Mouse (Mus musculus) heart, postnatal 10 days (tissue): Measurements from ENCODE around the gene 1700003E16Rik. TPM values are rescaled to one million over a fixed set of nuclear protein-coding genes. Genes with fewer than 3 reads are reported as not detected.
A peak's percentile ranks its signal among the peaks of the same experiment; 100 is the strongest.

Experiments used
- DNase-seq, 2 experiments: peaks; one replicate each; pipeline ENCODE4 v3.0.0; 2021
- intact Hi-C: fragments of 180-260 bp; cut with DNase I; formaldehyde crosslinking; loops from one replicate; pipeline ENCODE4 v1.15.1; 2025
- total RNA-seq, 2 experiments: library from RNA; stranded (reverse); gene quantifications; 2 replicates each; pipeline ENCODE4 v1.2.3; 2021

The 1700003E16Rik gene
- total RNA-seq, 2 experiments from 2014 or later = 0.12 TPM; not detected in 1

DNA sequence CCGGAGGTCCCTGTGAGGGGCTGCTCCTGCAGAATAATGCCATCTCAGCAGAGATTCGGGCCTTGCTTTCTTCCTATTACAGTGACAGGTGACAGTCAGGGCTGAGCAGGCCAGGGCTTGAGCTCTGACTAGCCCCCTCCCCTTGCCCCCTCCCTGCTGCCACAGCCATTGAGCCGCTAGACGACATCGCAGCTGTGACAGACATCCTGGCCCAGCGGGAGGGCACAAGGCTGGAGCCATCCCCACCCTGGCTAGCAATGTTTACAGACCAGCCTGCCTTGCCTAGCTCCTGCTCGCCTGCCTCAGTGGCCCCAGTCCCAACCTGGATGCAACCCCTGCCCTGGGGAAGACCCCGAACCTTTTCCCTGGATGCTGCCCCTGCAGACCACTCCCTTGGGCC lies 4.5 kb upstream of the 1700003E16Rik start:
- intact Hi-C loops = no loop called here
- DNase-seq = no peak

DNA sequence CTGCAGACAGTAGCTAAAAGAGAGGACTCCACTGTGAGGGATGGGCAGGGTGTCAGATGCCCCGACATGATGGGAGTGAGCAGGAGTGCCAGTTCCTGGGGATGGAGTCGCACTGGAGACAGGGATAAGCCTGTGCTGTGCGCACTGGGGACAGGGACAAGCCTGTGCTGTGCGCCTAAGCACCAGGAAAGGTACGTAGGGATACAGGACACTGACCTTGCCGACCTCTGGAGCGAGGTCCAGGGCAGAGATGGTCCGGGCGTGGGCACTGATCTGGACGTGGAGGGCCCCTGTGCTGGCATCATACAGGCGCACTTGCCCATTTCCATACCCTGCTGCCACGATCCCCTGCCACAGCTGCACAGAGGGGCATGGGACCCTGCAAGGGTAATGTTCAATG lies 3.2 kb upstream of the 1700003E16Rik start:
- DNase-seq = no peak
- intact Hi-C loops = no loop called here

DNA sequence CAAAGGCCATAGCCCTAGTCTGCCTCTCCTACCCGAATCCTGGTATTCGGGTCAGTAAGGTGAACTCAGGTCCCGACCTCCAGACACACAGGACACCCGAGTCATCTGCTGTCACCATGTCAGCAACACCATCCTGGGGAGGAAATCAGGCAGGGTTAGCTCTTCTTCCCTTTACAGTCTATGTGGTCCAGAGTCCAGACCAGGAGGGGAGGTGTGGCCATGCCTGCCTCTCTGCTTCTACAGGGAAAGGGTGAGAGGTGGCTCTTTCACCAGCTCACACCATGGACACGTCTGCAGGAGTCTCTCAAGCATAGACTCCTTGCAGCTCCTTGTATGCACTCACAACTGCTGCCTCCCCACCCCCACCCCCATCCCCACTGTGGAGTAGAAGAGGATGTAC lies 2.7 kb upstream of the 1700003E16Rik start:
- no peak for DNase-seq
- intact Hi-C loops = no loop called here

DNA sequence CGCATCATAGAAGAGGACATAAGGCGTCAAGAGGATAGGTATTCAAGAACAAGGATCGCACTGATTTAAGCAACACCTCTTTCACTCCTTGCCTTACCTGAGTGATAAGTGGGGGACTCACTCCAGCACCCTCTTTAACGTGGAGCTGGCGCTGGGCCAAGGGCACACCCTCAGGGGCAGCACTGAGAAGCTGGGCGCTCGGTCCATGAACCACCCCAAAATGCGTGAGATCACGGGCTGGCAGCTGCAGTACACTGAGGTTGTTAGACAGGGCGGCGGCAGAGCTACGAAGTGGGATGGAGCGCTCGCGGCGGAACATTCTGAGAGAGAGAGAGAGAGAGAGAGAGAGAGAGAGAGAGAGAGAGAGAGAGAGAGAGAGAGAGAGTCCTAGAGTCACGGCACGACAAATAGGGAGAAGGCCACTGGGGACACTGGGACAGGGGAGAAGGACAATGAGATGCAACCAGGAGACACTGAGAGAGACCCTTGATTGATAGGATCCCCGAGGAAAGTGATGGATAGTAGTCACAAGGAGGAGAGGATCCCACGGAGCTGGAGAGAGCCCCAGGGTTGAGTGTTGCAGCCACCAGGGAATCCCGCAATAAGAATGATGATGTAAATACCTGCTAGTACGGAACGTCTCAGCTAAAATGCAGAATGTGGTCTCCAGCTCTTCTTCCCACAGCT lies 509 bp upstream of the 1700003E16Rik start:
- intact Hi-C loops = loop anchor here (2.0 kb wide), 1 partner anchor 13 kb away; no protein-coding TSS in a partner anchor
- DNase-seq = no peak

DNA sequence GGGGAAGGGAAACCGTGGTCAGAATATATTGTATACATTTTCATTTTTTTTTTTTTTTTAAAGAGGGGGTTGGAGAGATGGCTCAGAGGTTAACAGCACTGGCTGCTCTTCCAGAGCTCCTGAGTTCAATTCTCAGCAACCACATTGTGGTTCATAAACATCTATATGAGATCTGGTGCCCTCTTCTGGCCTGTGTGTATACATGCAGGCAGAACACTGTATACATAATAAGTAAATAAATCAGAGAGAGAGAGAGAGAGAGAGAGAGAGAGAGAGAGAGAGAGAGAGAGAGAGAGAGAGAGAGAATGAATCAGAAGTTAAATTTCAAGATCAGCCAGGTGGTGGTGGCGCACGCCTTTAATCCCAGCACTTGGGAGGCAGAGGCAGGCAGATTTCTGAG lies 3.3 kb downstream of the 1700003E16Rik start:
- DNase-seq = peak; percentile 43 to 60
- intact Hi-C loops = loop anchor here (2.0 kb wide), 1 partner anchor 43 kb away; no protein-coding TSS in a partner anchor

DNA sequence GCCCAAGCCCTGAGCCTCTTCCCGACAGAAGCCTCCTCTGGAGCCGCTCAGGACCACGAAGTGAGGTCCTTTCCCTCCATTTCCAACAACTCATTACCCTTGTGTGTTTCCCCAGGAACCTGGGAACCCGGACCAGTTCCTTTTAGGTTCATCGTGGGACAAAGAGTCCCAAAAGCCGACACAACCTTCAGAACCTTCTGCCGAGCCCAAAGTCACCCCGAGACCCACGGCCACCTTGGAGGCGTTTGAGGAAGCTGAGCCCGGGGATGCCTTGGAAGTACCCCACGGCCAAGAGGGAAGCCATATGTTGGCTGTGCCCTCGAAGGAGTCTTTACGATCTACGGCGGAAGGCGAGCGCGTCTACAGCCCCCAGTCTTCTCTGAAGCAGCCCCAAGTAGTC lies 5.2 kb downstream of the 1700003E16Rik start:
- DNase-seq = no peak
- intact Hi-C loops = loop anchor here (2.0 to 5.0 kb wide), 2 partner anchors 106 to 165 kb away; no protein-coding TSS in a partner anchor

DNA sequence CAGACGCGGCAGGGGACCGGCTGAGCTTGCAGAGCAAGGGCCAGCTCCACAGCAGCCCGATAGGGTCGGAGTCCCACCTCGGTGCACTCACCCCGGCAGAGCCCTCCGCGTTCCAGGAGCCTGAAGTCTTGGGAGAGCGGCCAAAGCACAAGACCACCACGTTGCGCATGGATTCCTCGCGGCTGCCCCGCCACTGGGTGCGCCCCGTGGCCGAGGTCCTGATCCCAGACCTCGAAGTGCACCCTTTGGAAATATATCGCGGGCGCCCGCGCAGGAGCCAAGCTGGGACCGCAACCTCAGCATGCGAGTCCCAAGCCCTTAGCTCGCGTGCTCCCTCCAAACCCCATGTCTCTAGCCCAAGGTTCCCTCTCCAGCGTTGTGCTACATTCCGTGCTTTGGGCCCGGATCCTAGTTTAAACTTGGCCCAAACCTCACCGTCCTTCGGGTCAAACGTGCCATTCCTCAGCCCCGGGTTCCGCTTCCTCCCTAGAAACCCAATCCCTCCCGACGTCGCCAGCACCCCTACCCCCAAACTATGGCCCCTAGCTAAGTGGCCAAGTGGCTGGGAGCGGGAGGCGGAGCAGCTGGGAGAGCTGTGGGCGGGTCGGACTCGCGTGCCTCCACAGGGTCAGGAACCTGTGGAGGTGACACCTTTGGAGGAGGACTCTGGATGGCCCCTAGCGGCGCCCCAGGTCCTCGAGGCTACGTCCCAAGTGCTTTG lies 5.9 kb downstream of the 1700003E16Rik start:
- intact Hi-C loops = loop anchor here (2.0 to 5.0 kb wide), 2 partner anchors 105 to 165 kb away; no protein-coding TSS in a partner anchor

DNA sequence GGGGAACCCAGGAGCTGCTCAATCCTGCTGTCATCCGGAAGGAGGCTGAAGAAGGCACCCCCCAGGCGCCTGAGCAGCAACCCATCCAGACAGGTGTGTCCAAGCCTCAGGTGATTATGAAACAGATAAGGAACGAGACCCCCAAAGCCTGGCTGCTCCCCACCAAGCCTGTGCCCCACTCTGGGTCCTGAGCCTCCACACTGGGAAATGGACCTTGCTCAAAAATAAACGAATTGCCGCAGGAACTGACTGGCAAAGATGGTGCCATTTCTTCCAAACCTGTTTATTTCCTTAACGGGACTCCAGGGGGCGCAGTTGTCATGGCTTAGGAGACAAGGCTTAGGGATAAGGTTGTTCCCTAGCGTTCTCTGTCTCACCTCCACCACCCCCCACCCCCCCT lies 6.5 kb downstream of the 1700003E16Rik start:
- peak; percentile 55 to 75 for DNase-seq
- intact Hi-C loops = loop anchor here (5.0 kb wide), 1 partner anchor 105 kb away; no protein-coding TSS in a partner anchor

More for the DNA sequence above, 5.9 kb downstream of the 1700003E16Rik start:
- peak; percentile 44 to 50 for DNase-seq

DNA sequence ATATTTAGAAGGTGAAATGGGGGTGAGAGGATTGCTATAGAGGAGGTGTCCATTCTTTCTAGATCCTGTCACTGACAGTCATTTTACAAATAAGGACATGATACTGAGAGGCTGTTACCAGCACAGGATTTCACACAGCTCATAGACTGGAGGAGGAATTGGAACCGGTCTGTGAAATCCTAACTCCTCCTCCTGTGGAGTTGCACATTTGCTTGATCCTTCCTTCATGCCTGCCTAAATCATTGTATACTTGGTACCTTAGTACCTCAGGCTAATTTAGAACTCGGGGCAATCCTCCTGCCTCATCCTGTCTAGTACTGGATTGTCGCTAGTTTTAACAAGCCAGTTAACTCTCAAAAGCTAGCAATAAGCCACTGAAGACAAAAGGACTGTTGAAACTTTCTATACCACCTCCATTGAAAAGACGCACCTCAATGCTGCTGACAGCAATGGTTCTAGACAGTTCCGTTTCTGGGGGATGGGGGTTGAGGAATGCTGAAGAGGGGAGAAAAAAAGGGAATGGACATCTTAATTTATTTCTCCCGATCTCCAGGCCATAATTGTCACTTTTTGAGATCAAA lies 8.9 kb downstream of the 1700003E16Rik start:
- no peak for DNase-seq
- intact Hi-C loops = no loop called here

DNA sequence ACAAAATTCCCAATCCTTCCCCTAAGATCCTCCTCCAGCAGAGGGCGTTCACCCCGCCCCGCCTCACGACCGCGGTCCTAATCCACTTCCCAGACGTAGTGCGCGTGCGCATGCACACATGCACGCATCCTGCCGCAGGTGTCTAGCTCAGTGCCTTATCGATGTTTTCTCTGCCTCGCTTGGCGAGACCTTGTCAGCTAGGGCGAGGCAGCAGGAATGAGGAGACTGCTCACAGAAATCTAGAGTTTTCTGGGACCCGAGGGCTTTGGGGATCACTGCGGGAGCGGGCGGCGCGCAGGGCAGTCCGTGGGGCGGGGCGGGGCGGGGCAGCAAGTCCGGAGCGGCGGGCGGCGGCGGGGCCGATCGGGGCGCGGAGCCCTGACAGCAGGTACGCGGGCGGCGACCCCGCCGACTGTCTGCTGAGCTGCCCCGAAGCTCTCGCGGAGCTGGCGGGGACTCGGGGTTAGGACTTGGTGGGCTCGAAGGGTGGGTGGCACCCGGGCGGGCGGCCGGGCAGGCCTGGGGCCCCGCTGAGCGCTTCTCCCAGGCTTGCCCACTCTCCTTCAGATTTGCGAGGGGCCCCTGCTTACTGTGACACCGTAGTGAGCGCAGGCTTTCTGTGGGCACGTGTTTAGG lies 9.5 kb downstream of the 1700003E16Rik start, which contains the start of gene Dctn1:
Gene Dctn1, plus strand, starts transcription at position 314 of the 636 bp plus-strand sequence.
- DNase-seq = peak; percentile 96 to 98
- intact Hi-C loops = no loop called here

DNA sequence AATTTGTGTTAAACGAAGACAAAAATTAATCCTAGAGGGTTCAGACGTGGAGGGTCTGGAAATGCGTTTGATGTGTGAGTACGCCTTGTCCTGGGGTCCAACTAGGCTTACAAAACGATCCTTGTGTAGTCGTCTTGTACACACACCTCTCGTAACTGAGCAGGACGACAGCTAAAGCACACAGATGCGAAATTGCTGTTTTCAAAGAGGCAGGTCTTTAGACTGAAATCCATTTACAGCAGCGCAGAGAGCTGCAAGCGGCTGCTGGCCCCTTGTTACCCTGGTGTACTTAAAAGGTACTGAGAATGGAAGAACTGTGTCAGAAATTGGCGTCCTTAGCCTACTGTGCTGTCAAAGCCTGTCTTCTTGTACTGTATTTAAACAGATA lies 10.0 kb downstream of the 1700003E16Rik start:
- no peak for DNase-seq
- intact Hi-C loops = no loop called here

DNA sequence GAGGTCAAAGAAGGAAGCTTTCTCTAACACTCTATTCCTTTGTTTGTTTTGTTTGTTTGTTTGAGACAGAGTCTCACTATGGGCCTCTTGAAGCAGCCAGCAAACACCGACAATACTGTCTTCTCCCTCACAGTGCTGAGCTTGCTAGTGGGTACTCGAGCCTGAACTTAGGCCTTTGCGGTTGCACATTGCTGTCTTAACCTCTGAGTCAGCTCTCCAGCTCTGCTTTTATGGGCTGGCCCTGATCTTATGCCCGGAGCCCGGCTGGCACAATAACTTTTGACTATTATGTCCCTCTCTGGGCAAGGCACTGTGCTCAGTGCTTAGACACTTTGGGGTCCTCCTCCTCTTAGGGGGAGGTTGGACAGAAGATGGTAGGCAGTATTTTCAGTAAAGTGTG lies 13.7 kb downstream of the 1700003E16Rik start:
- DNase-seq = no peak
- intact Hi-C loops = no loop called here

DNA sequence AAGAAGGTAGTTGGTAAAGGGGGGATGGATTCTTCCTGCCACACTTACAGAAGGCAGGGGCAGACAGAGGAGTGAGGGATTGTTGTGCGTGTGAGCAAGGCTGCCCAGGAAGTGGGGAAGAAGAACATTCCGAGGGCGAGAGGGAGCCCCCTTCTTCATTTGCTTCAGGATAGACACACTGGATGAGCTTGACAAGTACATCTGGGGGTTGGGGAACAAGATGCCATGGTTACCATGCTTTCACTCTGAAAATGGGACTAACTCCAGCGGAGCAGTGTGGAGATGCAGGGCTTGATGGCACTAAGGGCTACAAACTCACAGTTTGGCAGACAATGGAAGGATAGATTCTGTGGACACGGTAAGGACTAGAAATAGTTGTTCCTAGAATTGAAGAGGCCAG lies 14.9 kb downstream of the 1700003E16Rik start:
- intact Hi-C loops = no loop called here

DNA sequence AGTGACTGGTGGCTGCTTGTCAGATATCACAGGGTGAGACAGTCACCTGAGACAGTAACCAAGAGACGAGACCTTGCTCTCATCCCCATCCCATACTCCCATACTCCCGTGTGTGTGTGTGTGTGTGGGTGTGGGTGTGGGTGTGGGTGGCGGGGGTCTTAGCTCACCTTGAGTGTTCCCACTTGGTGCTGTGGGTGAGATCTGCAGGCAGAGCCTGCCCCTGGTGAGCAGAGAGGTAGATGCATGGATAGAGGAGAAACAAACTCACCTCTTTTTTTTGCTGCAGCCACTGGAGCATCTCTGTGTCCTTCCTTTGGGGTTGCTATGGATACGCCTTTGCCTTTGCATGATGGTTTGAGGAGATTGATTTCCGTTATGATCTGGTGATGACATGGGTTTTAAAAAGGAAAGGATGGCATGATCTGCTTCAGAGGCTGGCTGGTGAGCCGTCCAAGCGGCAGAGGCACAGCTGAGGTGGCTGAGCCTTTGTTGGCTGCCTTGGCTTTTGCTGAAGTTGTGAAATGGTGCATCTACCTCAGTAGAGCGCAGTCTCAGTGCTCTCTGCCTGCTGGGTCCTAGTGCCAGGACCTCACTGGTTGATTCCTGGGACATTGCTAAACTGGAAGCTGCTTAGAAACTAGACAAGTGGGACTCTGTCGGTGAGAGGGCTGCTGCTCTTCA lies 16.2 kb downstream of the 1700003E16Rik start:
- no peak for DNase-seq
- intact Hi-C loops = no loop called here

More for the DNA sequence above, 14.9 kb downstream of the 1700003E16Rik start:
- DNase-seq = no peak

DNA sequence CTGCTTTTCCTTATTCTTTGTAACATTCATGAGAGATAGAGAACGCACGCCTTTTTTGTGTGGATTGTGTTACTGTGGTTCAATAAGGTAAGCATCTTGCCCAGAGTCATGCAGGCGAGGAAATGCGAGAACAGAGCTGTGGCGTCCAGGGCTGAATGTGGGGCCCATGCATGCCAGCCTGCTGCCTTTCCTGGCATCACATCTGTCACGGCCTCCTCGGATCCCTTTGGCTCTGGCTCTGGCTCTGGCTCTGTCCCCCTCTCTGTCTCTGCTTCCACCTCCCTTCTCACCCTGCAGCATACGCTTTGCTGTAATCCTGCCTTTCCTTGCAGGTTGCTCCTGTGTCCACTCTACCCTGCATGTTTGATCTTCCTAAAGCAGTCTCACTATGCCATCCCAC lies 19.8 kb downstream of the 1700003E16Rik start:
- DNase-seq = no peak
- intact Hi-C loops = no loop called here

DNA sequence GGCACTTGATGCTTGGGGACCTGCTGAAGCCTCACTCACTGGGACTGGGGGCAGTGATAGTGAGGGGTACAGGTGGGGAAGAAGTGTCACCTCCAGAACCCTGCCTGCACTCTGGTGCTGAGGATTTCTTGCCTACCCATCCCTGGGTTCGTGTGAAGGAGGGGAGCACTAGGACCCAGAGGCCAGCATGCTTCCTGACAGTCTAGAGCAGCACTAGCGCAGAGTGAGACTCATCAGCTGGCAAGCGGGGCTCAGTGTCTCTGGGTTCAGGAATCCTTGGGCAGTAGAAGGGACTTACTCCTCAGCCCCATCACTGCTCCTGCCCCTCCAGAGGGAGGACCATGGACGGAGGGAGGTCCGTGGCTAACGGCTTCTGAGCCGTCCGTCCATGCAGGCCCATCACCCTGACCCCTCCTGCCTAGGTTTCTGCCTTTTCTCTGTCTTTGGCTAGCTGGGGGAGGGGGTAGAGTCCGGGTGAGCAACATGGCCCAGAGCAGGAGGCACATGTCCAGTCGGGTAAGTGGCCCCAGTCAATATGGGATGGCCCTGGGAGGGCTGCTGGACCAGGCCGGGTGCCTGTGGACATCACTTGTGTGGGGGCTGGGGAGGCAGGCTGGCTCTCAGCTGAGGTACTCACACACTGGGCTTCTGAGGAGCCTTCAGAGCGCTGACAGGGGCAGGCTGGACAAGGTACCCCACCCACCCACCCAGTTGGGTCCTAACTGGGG lies 23.4 kb downstream of the 1700003E16Rik start:
- intact Hi-C loops = no loop called here
- DNase-seq = peak; percentile 24 to 44

DNA sequence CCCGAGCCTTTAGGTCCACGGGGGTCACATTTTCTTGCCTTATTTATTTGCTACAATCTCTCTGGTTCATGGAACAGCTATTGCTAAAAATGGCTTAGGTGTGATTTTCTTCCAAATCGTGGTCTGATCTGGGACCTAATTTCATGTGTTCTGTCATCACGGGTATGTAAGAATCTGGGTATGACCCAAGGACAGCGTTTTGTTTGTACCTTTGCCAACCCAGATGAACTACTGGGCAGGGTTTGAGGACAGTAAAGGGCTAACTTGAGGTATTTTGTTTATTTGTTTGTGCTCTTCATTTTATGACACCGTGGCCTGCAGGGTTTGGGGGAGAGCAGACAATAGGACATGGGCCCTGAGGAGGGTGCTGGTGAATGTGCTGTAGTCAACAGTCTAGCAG lies 24.4 kb downstream of the 1700003E16Rik start:
- intact Hi-C loops = no loop called here
- no peak for DNase-seq

DNA sequence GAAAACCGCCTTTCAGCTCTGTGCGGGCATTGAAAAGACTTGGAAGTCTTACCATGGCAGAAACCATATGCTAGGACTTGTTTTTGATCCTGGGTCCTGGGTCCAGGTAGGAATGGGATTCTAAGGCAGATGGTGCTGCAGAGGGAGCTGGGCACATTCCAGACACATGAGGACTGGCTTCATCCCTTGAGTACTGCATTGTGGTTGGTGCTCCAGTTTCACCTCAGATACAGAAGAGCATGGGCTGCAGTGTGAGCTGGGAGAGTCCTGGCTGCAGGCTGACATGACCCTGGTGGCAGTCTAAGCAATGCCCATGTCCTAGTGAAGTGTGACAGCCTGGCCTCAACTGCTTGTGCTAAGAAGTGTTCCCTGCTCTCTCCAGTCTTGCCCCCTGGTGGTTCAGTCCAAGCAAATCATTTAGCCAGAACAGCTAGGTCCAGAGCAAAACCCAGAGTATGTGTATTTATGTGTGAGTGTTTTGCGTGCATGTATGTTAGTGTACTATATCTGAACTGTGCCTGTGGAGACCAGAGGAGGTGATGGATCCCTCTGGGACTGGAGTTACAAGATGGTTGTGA lies 28.7 kb downstream of the 1700003E16Rik start:
- peak in 1 of 2 experiments; percentile 27 for DNase-seq
- intact Hi-C loops = no loop called here
